Mouse (Mus musculus) G1E (cell line): ENCODE measurements around the gene Icmt.

Source experiments
- CTCF ChIP-seq: IDR thresholded peaks from 2 replicates; pipeline ENCODE4 v1.5.1; 2012; ENCODE audit warnings: low read depth, low read length, inconsistent platforms, mixed read lengths
- GATA1 ChIP-seq: IDR thresholded peaks from 2 replicates; pipeline ENCODE4 v1.6.1; 2012; ENCODE audit warnings: borderline replicate concordance, low read length, inconsistent platforms, mixed read lengths
- GATA2 ChIP-seq: IDR thresholded peaks from 2 replicates; pipeline ENCODE4 v1.6.1; 2012; ENCODE audit warnings: low read depth, low read length, inconsistent platforms, borderline replicate concordance

- TF ChIP-seq CTCF (no peak), GATA1 (no peak), GATA2 (no peak)
Measured at GRCm38 (mm10) chr4:152294188-152294929, 2.7 kb upstream of the Icmt start.
